Mouse (Mus musculus) hindbrain, embryonic 16.5 days (tissue): Measurements from ENCODE around the gene Arcn1. TPM values are rescaled to one million over a fixed set of nuclear protein-coding genes. Genes with fewer than 3 reads are reported as not detected.

Experiments
- ATAC-seq: fragments of 200-750 bp; cut with Nextera tagmentation; 2 replicates; pipeline ENCODE4 v1.8.0; 2017; ENCODE audit warnings: moderate TSS enrichment, moderate library complexity
- H3K27ac ChIP-seq: fragments of 300-500 bp; sonication (generic); 2 replicates; pipeline ENCODE4 v1.5.1; 2014; ENCODE audit warnings: low read depth, mild to moderate bottlenecking, control low read depth, low read length, moderate library complexity
- H3K27me3 ChIP-seq: fragments of 300-500 bp; sonication (generic); replicated peaks from 2 replicates; pipeline ENCODE4 v1.6.1; 2014; ENCODE audit warnings: low read length; ENCODE audit not compliant: control insufficient read depth, insufficient read depth
- H3K36me3 ChIP-seq: fragments of 300-500 bp; sonication (generic); 2 replicates; pipeline ENCODE4 v1.6.1; 2014; ENCODE audit warnings: mild to moderate bottlenecking, low read length, moderate library complexity, mixed read lengths; ENCODE audit not compliant: control insufficient read depth, insufficient read depth
- H3K4me1 ChIP-seq: fragments of 300-500 bp; sonication (generic); 2 replicates; pipeline ENCODE4 v1.6.1; 2014; ENCODE audit warnings: low read depth, low read length; ENCODE audit not compliant: control insufficient read depth, insufficient read depth
- H3K4me2 ChIP-seq: fragments of 300-500 bp; sonication (generic); 2 replicates; pipeline ENCODE4 v1.6.1; 2014; ENCODE audit warnings: mild to moderate bottlenecking, low read length, control low read depth, moderate library complexity
- H3K4me3 ChIP-seq: fragments of 300-500 bp; sonication (generic); 2 replicates; pipeline ENCODE4 v1.5.1; 2014; ENCODE audit warnings: mild to moderate bottlenecking, low read length, control low read depth, moderate library complexity
- H3K9ac ChIP-seq: fragments of 300-500 bp; sonication (generic); 2 replicates; pipeline ENCODE4 v1.6.1; 2014; ENCODE audit warnings: low read depth, mild to moderate bottlenecking, control low read depth, low read length, moderate library complexity
- H3K9me3 ChIP-seq: fragments of 300-500 bp; sonication (generic); 2 replicates; pipeline ENCODE4 v1.6.1; 2014; ENCODE audit warnings: mild to moderate bottlenecking, low read length, moderate library complexity; ENCODE audit not compliant: control insufficient read depth
- WGBS: fragments of 180-500 bp; shearing (Covaris S2); extraction: QIAGEN DNeasy Blood & Tissue Kit; methylation state at CpG from one replicate; pipeline ENCODE4 v1.1.7; 2014; 5-methylcytosine and 5-hydroxymethylcytosine counted together
- polyA plus RNA-seq: library from polyadenylated mRNA; unstranded; fragments of >200 nt; fragmentation: Nextera tagmentation; extraction: Ambion mirVana; gene quantifications from 2 replicates; pipeline ENCODE4 v1.2.1, GENCODE M21; 2015

Arcn1 gene
- polyA plus RNA-seq, 1 experiment from 2014 or later, result 130 TPM

GRCm38 (mm10) chr9:44733671-44734523 lies 33.7 kb downstream of the Arcn1 start:
- peak overlapping the region; percentile 80 for H3K9ac ChIP-seq
- WGBS, result under 1% methylated on average over 73 of the region's 79 CpGs
- peak overlapping the region; percentile 69 for H3K4me3 ChIP-seq
- peaks cover 15% of the 10 kb centered on the region for H3K4me1 ChIP-seq
- H3K27me3 ChIP-seq, result peaks cover 8% of the 10 kb centered on the region; the same call in 1 of the 2 replicates
- H3K27ac ChIP-seq, result peak overlapping the region; percentile 71
- ATAC-seq, result peak; percentile 66
- H3K36me3 ChIP-seq, result no peaks in the 10 kb centered on the region
- no peaks in the 10 kb centered on the region for H3K9me3 ChIP-seq
- peak overlapping the region; percentile 100 for H3K4me2 ChIP-seq

- no peaks in the 10 kb centered on the region for H3K36me3 ChIP-seq
- peak overlapping the region; percentile 69 for H3K4me3 ChIP-seq
- WGBS, result 58% methylated on average over 12 of the region's 12 CpGs
- no peak for ATAC-seq
- H3K27ac ChIP-seq, result peak overlapping the region; percentile 71
- H3K9ac ChIP-seq, result peak overlapping the region; percentile 80
- no peaks in the 10 kb centered on the region for H3K9me3 ChIP-seq
- peaks cover 8% of the 10 kb centered on the region; the same call in 1 of the 2 replicates for H3K27me3 ChIP-seq
- peak overlapping the region; percentile 100 for H3K4me2 ChIP-seq
- H3K4me1 ChIP-seq, result peaks cover 15% of the 10 kb centered on the region
Observed at GRCm38 (mm10) chr9:44732921-44733530, 34.6 kb downstream of the Arcn1 start.

GRCm38 (mm10) chr9:44732130-44732549 lies 35.5 kb downstream of the Arcn1 start:
- Histone ChIP-seq H3K4me2 (peak overlapping the region; percentile 26; the same call in 1 of the 2 replicates), H3K27me3 (peaks cover 8% of the 10 kb centered on the region; the same call in 1 of the 2 replicates), H3K27ac (no peak overlapping the region), H3K4me3 (no peak overlapping the region), H3K9ac (no peak overlapping the region), H3K36me3 (no peaks in the 10 kb centered on the region), H3K9me3 (no peaks in the 10 kb centered on the region), H3K4me1 (peaks cover 16% of the 10 kb centered on the region)
- no peak for ATAC-seq
- 80% methylated on average over 5 of the region's 5 CpGs for WGBS

- H3K36me3 ChIP-seq, result no peaks in the 10 kb centered on the region
- no peaks in the 10 kb centered on the region for H3K9me3 ChIP-seq
- H3K4me2 ChIP-seq, result no peak overlapping the region
- H3K9ac ChIP-seq, result no peak overlapping the region
- no peak for ATAC-seq
- peaks cover 31% of the 10 kb centered on the region for H3K4me1 ChIP-seq
- no peak overlapping the region for H3K4me3 ChIP-seq
- 64% methylated on average over 5 of the region's 5 CpGs for WGBS
- H3K27ac ChIP-seq, result no peak overlapping the region
- 0 out of 2 replicates have a peak, but pooled peaks cover under 1% of the 10 kb centered on the region for H3K27me3 ChIP-seq
Observed at GRCm38 (mm10) chr9:44727441-44727840, 40.2 kb downstream of the Arcn1 start.

- Histone ChIP-seq H3K4me2 (no peak overlapping the region), H3K36me3 (no peaks in the 10 kb centered on the region), H3K9ac (peak overlapping the region; percentile 13; the same call in 1 of the 2 replicates), H3K9me3 (no peaks in the 10 kb centered on the region), H3K4me1 (peaks cover 39% of the 10 kb centered on the region), H3K27me3 (no peaks in the 10 kb centered on the region), H3K27ac (no peak overlapping the region), H3K4me3 (no peak overlapping the region)
- no peak for ATAC-seq
- WGBS, result 39% methylated on average over 10 of the region's 10 CpGs
Observed at GRCm38 (mm10) chr9:44726431-44727146, 41.1 kb downstream of the Arcn1 start.

- H3K27ac ChIP-seq, result peak overlapping the region; percentile 15; the same call in 1 of the 2 replicates
- H3K9me3 ChIP-seq, result no peaks in the 10 kb centered on the region
- H3K4me2 ChIP-seq, result no peak overlapping the region
- no peaks in the 10 kb centered on the region for H3K36me3 ChIP-seq
- H3K4me3 ChIP-seq, result no peak overlapping the region
- peaks cover 50% of the 10 kb centered on the region for H3K4me1 ChIP-seq
- no peak for ATAC-seq
- no peaks in the 10 kb centered on the region for H3K27me3 ChIP-seq
- no peak overlapping the region for H3K9ac ChIP-seq
- WGBS, result 38% methylated on average over 2 of the region's 2 CpGs
Observed at GRCm38 (mm10) chr9:44724665-44725064, 43.0 kb downstream of the Arcn1 start.

- Histone ChIP-seq H3K9ac (no peak overlapping the region), H3K27me3 (no peaks in the 10 kb centered on the region), H3K4me2 (no peak overlapping the region), H3K36me3 (no peaks in the 10 kb centered on the region), H3K4me3 (no peak overlapping the region), H3K27ac (peak overlapping the region; percentile 67; the same call in 1 of the 2 replicates), H3K4me1 (peaks cover 54% of the 10 kb centered on the region), H3K9me3 (no peaks in the 10 kb centered on the region)
- peak; percentile 34; the same call in 1 of the 2 replicates for ATAC-seq
- 32% methylated on average over 6 of the region's 6 CpGs for WGBS
Observed at GRCm38 (mm10) chr9:44724223-44724622, 43.4 kb downstream of the Arcn1 start.

GRCm38 (mm10) chr9:44723521-44724041 lies 44.1 kb downstream of the Arcn1 start:
- no peaks in the 10 kb centered on the region for H3K36me3 ChIP-seq
- H3K9ac ChIP-seq, result peak overlapping the region; percentile 7; the same call in 1 of the 2 replicates
- H3K9me3 ChIP-seq, result no peaks in the 10 kb centered on the region
- peaks cover 60% of the 10 kb centered on the region for H3K4me1 ChIP-seq
- H3K27me3 ChIP-seq, result no peaks in the 10 kb centered on the region
- WGBS, result 50% methylated on average over 11 of the region's 11 CpGs
- peak overlapping the region; percentile 67 for H3K27ac ChIP-seq
- ATAC-seq, result no peak
- H3K4me2 ChIP-seq, result no peak overlapping the region
- H3K4me3 ChIP-seq, result no peak overlapping the region
